Mouse (Mus musculus) E14TG2a.4 (cell line): Measurements from ENCODE around the gene Mrpl38.

Experiments used
- CTCF ChIP-seq: conservative IDR thresholded peaks from 2 replicates; pipeline ENCODE4 v1.5.1; 2014; ENCODE audit warnings: low read length
- POU5F1 ChIP-seq: IDR thresholded peaks from 2 replicates; pipeline ENCODE4 v1.6.1; 2014; ENCODE audit warnings: low read length, borderline replicate concordance

- TF ChIP-seq CTCF (no peak), POU5F1 (no peak)
These were observed 35.1 kb downstream of the Mrpl38 start for GRCm38 (mm10) chr11:116103572-116103971.
